Mouse (Mus musculus): ENCODE data around the gene Ccdc61. TPM values are rescaled to one million over a fixed set of nuclear protein-coding genes. Genes with fewer than 3 reads are reported as not detected.
"Not testable (repeated sequence)": the region's sequence is repeated elsewhere in the genome, so short reads cannot be mapped to it uniquely, and the experiment has no call there.

Gene Ccdc61
- polyA plus RNA-seq, 1 experiment from 2014 or later = 23.0 TPM

DNA sequence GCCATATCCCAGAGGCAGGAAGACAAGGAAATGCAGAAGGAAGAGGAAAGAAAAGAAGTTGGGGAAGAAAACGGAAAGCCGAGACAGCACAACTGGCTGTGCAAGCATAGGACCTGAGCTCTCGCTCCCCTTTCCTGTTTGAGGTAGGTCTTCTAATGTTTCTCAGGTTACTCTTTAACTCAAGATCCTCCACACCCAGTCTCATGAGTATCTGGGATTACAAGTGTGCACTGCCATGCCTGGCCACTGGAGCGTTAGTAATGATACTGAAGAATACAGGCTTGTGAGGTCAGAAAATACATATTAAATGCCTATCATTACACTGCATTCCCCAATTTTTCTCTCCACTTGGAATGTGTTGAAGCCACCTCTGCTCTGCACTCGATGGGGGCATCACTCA, 34.8 kb downstream of the Ccdc61 start:
- Histone ChIP-seq H3K27ac (replicated peaks) (no peak overlapping the region), H3K4me2 (no peak overlapping the region), H3K36me3 (no peaks in the 10 kb centered on the region), H3K4me3 (no peak overlapping the region), H3K9ac (no peak overlapping the region), H3K27me3 (no peaks in the 10 kb centered on the region), H3K9me3 (no peaks in the 10 kb centered on the region), H3K4me1 (replicated peaks) (peaks cover 7% of the 10 kb centered on the region; the same call in 1 of the 2 replicates)
- ATAC-seq (ENCODE audit: low read depth) = no peak
- 89% methylated on average over 5 of the region's 5 CpGs for WGBS

DNA sequence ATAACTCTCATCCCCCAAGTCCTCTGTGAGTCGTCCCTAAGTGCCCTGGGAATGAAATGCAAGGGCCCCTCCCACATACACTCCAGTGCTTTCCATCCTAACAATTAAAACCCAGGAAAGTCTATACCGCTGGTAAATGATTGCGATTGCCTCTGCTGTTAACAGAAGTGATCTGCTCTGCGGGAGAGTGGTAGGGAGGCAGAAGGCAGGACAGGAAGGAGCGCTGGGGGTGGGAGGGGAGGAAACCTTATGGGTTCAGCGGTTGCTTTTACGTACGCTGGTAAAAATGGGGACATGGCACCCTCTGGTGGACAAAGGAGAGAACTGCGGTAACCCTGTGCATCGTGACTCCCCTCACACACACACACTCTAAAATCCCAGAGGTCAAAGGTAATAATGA, 37.0 kb downstream of the Ccdc61 start:
- peak overlapping the region; percentile 49 for H3K4me3 ChIP-seq
- peak overlapping the region; percentile 88 for H3K4me2 ChIP-seq
- peaks cover 5% of the 10 kb centered on the region; the same call in 1 of the 2 replicates for H3K9me3 ChIP-seq
- H3K36me3 ChIP-seq = no peaks in the 10 kb centered on the region
- under 1% methylated on average over 10 of the region's 10 CpGs for WGBS
- H3K9ac ChIP-seq = peak overlapping the region; percentile 68
- H3K27ac ChIP-seq (replicated peaks) = no peak overlapping the region
- ATAC-seq (ENCODE audit: low read depth) = peak; percentile 90
- no peaks in the 10 kb centered on the region for H3K27me3 ChIP-seq
- H3K4me1 ChIP-seq (replicated peaks) = peaks cover 7% of the 10 kb centered on the region; the same call in 1 of the 2 replicates

DNA sequence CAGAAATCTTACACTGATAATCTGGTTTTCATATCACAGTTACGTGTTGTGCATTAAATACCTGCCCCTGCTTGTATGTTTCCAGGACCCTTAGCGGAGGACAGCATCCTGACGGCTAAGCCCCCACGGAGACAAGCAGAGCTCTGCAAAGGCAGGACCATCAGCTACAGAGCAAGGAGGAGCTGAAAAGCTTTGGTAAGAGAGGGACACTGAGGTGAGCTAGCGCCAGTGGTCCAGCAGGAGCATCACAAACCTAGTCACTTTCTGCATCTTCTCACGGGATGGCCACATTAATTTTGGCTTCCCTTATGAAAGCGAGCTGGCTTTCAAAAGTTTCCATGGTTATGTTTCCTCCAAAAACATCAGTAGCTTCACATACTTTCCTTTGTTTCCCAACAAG, 37.4 kb downstream of the Ccdc61 start:
- Histone ChIP-seq H3K4me3 (peak overlapping the region; percentile 49), H3K9ac (peak overlapping the region; percentile 68), H3K27ac (replicated peaks) (no peak overlapping the region), H3K4me2 (peak overlapping the region; percentile 88), H3K9me3 (peaks cover 6% of the 10 kb centered on the region; the same call in 1 of the 2 replicates), H3K36me3 (no peaks in the 10 kb centered on the region), H3K27me3 (no peaks in the 10 kb centered on the region), H3K4me1 (replicated peaks) (peaks cover 7% of the 10 kb centered on the region; the same call in 1 of the 2 replicates)
- ATAC-seq (ENCODE audit: low read depth) = peak; percentile 81
- 6% methylated on average over 7 of the region's 7 CpGs for WGBS

DNA sequence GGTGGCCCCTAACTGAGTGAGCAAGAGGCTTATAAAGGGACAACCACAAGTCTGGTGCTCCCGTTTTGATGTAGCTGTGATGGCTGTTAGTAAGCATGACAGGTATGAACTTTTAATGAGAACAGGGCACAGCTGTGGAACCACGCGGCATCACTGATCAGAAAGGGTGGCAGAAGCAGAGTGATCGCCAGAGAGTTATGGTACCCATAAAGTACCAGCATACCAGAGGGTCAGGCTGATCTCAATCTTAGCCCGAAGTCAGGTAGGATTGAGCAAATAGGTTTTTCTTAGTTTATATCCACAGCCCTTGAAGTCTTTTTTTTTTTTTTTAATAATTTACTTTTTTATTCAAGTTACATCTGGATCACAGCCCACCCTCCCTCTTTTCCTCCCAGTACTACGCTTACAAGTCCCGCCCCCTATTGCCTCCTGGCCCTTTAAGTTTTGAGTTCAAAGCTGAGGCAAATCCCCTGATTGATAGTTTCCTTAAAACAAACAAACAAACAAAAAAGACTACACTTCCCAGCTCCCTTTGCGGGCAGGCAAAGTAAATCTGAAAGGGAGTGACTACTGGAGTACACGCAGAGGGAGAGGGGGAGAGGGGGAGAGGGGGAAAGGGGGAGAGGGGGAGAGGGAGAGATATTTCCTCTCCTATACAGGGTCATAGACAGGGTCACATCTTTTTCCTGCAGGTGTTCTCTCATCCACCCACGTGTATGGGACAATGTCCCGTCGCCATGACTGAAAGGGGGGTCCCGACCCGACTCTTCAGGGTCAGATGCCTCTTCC, 38.0 kb downstream of the Ccdc61 start:
- Histone ChIP-seq H3K9me3 (peaks cover 6% of the 10 kb centered on the region; the same call in 1 of the 2 replicates), H3K4me2 (peak overlapping the region; percentile 88), H3K4me1 (replicated peaks) (peaks cover 7% of the 10 kb centered on the region; the same call in 1 of the 2 replicates), H3K9ac (peak overlapping the region; percentile 68), H3K27me3 (no peaks in the 10 kb centered on the region), H3K36me3 (no peaks in the 10 kb centered on the region), H3K27ac (replicated peaks) (no peak overlapping the region), H3K4me3 (peak overlapping the region; percentile 49)
- WGBS = 36% methylated on average over 13 of the region's 14 CpGs
- peak; percentile 69 for ATAC-seq (ENCODE audit: low read depth)

DNA sequence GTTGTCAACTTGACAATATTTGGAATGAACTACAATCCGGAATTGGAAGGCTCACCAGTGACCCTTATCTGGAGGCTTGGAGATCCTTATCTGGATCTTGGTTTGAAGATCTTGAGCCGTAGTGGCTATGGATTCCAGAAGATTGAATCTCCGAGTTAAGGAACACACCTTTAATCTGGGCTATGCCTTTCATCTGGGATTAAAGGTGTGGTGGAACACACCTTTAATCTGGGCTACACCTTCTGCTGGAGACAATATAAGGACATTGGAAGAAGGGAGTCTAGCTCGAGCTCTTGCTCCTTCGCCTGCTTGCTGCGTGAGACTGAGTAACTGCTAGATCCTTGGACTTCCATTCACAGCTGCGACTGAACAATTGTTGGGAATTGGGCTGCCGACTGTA, 39.2 kb downstream of the Ccdc61 start, which contains the start of gene Pglyrp1:
Gene Pglyrp1, plus strand, starts transcription at position 301 of the 400 bp plus-strand sequence.
- not testable (repeated sequence) for H3K27me3 ChIP-seq; H3K9ac ChIP-seq; H3K9me3 ChIP-seq; H3K4me2 ChIP-seq; H3K4me3 ChIP-seq; H3K27ac ChIP-seq (replicated peaks); ATAC-seq (ENCODE audit: low read depth); H3K4me1 ChIP-seq (replicated peaks); H3K36me3 ChIP-seq
- 73% methylated on average over 1 of the region's 8 CpGs for WGBS

DNA sequence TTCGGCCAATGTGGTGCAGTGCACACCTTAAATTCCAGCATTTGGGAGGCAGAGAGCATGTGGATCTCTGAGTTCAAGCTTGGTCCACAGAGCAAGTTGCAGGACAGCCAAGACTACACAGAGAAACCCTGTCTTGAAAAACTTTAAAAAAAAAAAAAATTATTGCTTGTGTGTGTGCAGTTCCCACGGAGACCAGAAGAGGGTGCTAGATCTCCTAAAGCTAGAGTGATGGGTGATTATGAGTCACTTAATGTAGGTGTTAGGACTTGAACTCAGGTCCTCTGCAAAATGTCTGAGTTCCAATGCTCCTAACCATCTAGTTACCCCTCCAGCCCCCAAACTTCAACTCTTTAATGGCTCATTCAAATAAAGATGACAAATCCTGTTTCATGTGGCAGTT, 41.7 kb downstream of the Ccdc61 start:
- Histone ChIP-seq H3K9me3 (peaks cover 6% of the 10 kb centered on the region; the same call in 1 of the 2 replicates), H3K36me3 (no peaks in the 10 kb centered on the region), H3K27ac (replicated peaks) (no peak overlapping the region), H3K4me2 (no peak overlapping the region), H3K27me3 (no peaks in the 10 kb centered on the region), H3K4me1 (replicated peaks) (peaks cover 7% of the 10 kb centered on the region; the same call in 1 of the 2 replicates), H3K4me3 (no peak overlapping the region), H3K9ac (no peak overlapping the region)
- WGBS = 92% methylated on average over 2 of the region's 2 CpGs
- ATAC-seq (ENCODE audit: low read depth) = no peak

DNA sequence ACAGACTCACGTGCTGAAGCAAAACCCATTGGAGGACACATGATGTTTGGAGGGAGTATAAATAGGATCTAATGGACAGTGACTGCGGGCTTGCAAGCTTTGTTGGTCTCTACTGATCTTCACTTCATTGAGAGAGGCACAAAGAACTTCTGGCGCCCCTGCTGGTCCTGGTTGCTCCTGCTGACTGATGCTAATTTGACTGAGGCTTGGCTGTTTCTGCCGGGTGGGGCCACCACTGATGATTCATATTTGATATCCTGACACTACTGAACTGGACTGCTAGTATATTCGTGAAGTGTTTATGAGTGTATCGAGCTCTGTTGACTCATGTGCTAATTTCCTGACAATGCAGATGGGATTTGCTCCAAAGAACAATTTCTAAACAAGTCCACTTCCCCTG, 47.4 kb downstream of the Ccdc61 start:
- no peak for ATAC-seq (ENCODE audit: low read depth)
- Histone ChIP-seq H3K4me3 (no peak overlapping the region), H3K9me3 (no peaks in the 10 kb centered on the region), H3K4me2 (no peak overlapping the region), H3K27me3 (no peaks in the 10 kb centered on the region), H3K9ac (no peak overlapping the region), H3K27ac (replicated peaks) (no peak overlapping the region), H3K36me3 (no peaks in the 10 kb centered on the region), H3K4me1 (replicated peaks) (no peaks in the 10 kb centered on the region)
- 90% methylated on average over 6 of the region's 6 CpGs for WGBS

DNA sequence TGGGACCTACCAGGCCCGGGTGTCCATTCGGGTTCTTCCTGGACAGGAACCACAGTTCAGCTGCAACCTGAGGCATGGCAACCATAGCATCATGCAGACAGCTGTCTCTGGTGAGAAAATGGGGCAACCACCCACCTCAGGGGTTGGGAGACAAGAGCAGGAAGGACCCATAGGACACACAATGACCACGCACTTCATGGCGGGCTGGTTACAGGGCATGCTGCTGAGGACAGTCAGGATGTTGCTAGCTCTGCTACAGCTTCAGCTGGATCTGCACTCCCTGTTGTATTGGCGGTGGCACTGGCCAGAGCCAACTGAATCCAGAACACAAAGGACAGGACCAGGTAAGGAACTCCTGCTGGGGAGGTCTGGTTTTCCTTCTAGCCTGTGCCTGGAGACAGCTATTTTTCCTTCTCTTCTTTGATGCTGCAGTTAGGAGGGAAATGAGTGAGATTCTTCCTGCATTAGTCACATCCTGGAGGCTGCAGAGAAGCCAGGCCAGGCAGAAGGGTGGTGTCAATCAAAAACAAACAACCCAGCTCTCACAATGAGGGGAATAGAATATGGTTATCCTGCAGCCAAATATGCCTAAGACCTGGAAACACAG, 51.8 kb downstream of the Ccdc61 start:
- no peaks in the 10 kb centered on the region for H3K27me3 ChIP-seq
- 88% methylated on average over 5 of the region's 5 CpGs for WGBS
- H3K4me1 ChIP-seq (replicated peaks) = no peaks in the 10 kb centered on the region
- H3K9ac ChIP-seq = no peak overlapping the region
- H3K4me3 ChIP-seq = no peak overlapping the region
- ATAC-seq (ENCODE audit: low read depth) = no peak
- H3K9me3 ChIP-seq = no peaks in the 10 kb centered on the region
- H3K4me2 ChIP-seq = no peak overlapping the region
- 0 out of 2 replicates have a peak overlapping the region, but pooled peaks have one; percentile 15 for H3K27ac ChIP-seq (replicated peaks)
- no peaks in the 10 kb centered on the region for H3K36me3 ChIP-seq

DNA sequence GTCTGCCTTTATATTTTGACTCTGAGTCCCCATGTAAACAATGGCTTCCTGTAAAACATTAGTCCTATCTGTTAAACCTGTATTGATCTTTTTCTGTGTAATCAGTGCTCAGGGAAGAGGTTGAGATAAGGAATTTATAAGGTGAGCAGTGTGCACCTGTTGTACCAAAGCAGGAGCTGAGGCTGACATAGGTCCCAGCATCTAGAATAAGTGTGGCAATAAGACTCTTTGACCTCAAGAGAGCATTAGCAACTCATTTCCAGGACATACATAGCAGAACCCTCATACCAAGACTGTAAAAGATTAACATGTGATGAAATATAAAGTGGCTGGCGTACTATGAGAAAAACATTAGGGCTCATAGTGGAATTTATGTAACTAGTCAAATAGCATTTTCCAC, 61.8 kb downstream of the Ccdc61 start:
- 89% methylated on average over 1 of the region's 1 CpGs for whole genome bisulfite sequencing
- Histone ChIP-seq H3K4me2 (no peak overlapping the region), H3K27ac (replicated peaks) (no peak overlapping the region), H3K9me3 (no peaks in the 10 kb centered on the region), H3K36me3 (no peaks in the 10 kb centered on the region), H3K9ac (no peak overlapping the region), H3K4me3 (no peak overlapping the region), H3K27me3 (no peaks in the 10 kb centered on the region), H3K4me1 (replicated peaks) (no peaks in the 10 kb centered on the region)
- no peak for ATAC-seq (ENCODE audit: low read depth)

DNA sequence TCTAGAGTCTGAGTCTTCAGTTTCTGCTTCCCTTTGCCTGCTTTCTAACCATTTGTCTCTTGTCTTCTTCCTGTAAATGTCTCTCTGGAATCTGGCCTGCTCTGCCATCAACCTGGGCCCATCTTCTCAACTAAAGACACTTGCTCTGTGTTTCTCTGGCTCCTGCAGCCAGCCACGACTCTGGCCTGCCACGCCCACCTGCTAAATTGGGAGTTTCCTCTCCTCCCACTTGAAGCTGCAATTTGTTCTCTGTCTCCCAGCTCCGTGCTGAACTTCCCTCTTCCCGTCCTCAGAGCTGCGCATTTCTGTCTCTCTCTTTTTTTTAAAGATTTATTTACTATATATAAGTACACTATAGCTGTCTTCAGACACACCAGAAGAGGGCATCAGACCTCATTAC, 65.4 kb downstream of the Ccdc61 start:
- Histone ChIP-seq H3K4me1 (replicated peaks) (peaks cover 6% of the 10 kb centered on the region), H3K27ac (replicated peaks) (no peak overlapping the region), H3K36me3 (no peaks in the 10 kb centered on the region), H3K4me3 (no peak overlapping the region), H3K4me2 (no peak overlapping the region), H3K9ac (no peak overlapping the region), H3K9me3 (no peaks in the 10 kb centered on the region), H3K27me3 (no peaks in the 10 kb centered on the region)
- 34% methylated on average over 5 of the region's 5 CpGs for WGBS
- ATAC-seq (ENCODE audit: low read depth) = no peak

DNA sequence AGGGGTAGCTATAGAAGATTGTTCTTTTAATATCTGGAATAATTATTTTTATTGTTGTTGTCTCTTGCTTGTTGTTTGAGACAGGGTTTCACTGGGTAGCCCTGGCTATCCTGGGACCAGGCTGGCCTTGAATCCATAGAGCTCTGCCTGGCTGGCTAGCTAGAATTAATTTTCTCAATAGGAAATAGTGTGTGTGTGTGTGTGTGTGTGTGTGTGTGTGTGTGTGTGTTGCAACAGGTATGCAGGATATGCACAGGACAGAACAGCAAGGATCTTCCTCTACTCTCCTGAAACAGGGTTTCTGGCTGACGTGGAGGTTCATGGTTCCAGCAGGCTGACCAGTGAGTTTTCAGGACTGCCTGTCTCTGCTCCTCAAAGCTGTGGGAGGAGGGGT, 69.0 kb downstream of the Ccdc61 start:
- H3K4me1 ChIP-seq (replicated peaks) = peaks cover 6% of the 10 kb centered on the region
- ATAC-seq (ENCODE audit: low read depth) = peak; percentile 50; the same call in 1 of the 2 replicates
- H3K9me3 ChIP-seq = no peaks in the 10 kb centered on the region
- H3K27me3 ChIP-seq = no peaks in the 10 kb centered on the region
- WGBS = 73% methylated on average over 1 of the region's 1 CpGs
- H3K36me3 ChIP-seq = no peaks in the 10 kb centered on the region
- H3K4me3 ChIP-seq = peak overlapping the region; percentile 36
- 0 out of 2 replicates have a peak overlapping the region, but pooled peaks have one; percentile 38 for H3K27ac ChIP-seq (replicated peaks)
- H3K9ac ChIP-seq = peak overlapping the region; percentile 50
- H3K4me2 ChIP-seq = peak overlapping the region; percentile 62
